In genomic region chr2:27211966-27212893, GRCm38 (mm10) we compare ENCODE assay signal across 8 mouse cellular contexts. TPM values are rescaled to one million over a fixed set of nuclear protein-coding genes. Genes with fewer than 3 reads are reported as not detected.
DNase-seq lines count a peak whose midpoint lies in the region; ATAC-seq lines count a peak whose summit lies in the region.

No protein-coding gene starts in this region.

- no peak for ATAC-seq in heart, embryonic 12.5 days (ENCODE audit: insufficient number of reproducible peaks, low FRiP score)

- peak; percentile 24 to 49 for DNase-seq in frontal cortex, postnatal 10 days (ENCODE audit: low spot score in 2 of 2)
- DNase-seq in frontal cortex, postnatal 25 days (ENCODE audit: low spot score in 2 of 2), result no peak
- DNase-seq in thymus, postnatal 14 days, result peak; percentile 22
- DNase-seq in thymus, postnatal 10 days (ENCODE audit: low spot score in 2 of 2), result no peak
- no peak for DNase-seq in limb, embryonic 10.5 days (ENCODE audit: low spot score)
- no peak for DNase-seq in embryo, embryonic 11 days
- no peak for DNase-seq in layer of hippocampus, postnatal 25 days (ENCODE audit: extremely low spot score in 1 of 2, low spot score in 1 of 2)

- H3K27ac ChIP-seq in heart, embryonic 12.5 days (ENCODE audit: poor library complexity, severe bottlenecking), result peak overlapping the region; percentile 22; the same call in 1 of the 2 replicates
- H3K27ac ChIP-seq in limb, embryonic 10.5 days, result peak overlapping the region; percentile 91

- no peak overlapping the region for H3K4me3 ChIP-seq in heart, embryonic 12.5 days
- H3K4me3 ChIP-seq in limb, embryonic 10.5 days, result no peak overlapping the region

- H3K36me3 ChIP-seq in heart, embryonic 12.5 days, result no peaks in the 10 kb centered on the region
- no peaks in the 10 kb centered on the region for H3K36me3 ChIP-seq in limb, embryonic 10.5 days

- WGBS in heart, embryonic 12.5 days, result 66% methylated on average over 8 of the region's 8 CpGs
- WGBS in limb, embryonic 10.5 days, result 68% methylated on average over 8 of the region's 8 CpGs

- no peak overlapping the region for H3K4me2 ChIP-seq in heart, embryonic 12.5 days

- peaks cover 85% of the 10 kb centered on the region for H3K4me1 ChIP-seq in heart, embryonic 12.5 days (replicated peaks)
- peaks cover 74% of the 10 kb centered on the region for H3K4me1 ChIP-seq in limb, embryonic 10.5 days

- H3K9ac ChIP-seq in heart, embryonic 12.5 days, result peak overlapping the region; percentile 13; the same call in 1 of the 2 replicates

- no peaks in the 10 kb centered on the region for H3K9me3 ChIP-seq in heart, embryonic 12.5 days (replicated peaks)
- H3K9me3 ChIP-seq in limb, embryonic 10.5 days (replicated peaks), result no peaks in the 10 kb centered on the region

- H3K27me3 ChIP-seq in heart, embryonic 12.5 days (replicated peaks), result peaks cover 7% of the 10 kb centered on the region; the same call in 1 of the 2 replicates
- H3K27me3 ChIP-seq in limb, embryonic 10.5 days (ENCODE audit: low read depth, poor library complexity, severe bottlenecking), result no peaks in the 10 kb centered on the region

RNA-seq across cellular contexts. Expression of gene Sardh, which starts 35.9 kb away (rescaled TPM):
- polyA plus RNA-seq in heart, embryonic 12.5 days (2016; fragmentation: Nextera tagmentation; extraction: Ambion mirVana), result 19.0 and 22.5 TPM in 2 replicates
- 2.5 and 3.1 TPM in 2 replicates for polyA plus RNA-seq in limb, embryonic 10.5 days (2016; fragmentation: Nextera tagmentation; extraction: Ambion mirVana)
- total RNA-seq in layer of hippocampus, postnatal 25 days (2021), result 10 to 100 TPM in 1 of 2 experiments, 1 to 10 TPM in 1; 9.8 to 11.0 TPM

RNA-seq across cellular contexts. Expression of gene Dbh, which starts 47.2 kb away (rescaled TPM):
- polyA plus RNA-seq in heart, embryonic 12.5 days (2016; fragmentation: Nextera tagmentation; extraction: Ambion mirVana), result 0.15 and 0.28 TPM in 2 replicates
- polyA plus RNA-seq in limb, embryonic 10.5 days (2016; fragmentation: Nextera tagmentation; extraction: Ambion mirVana), result not detected in 2 replicates
- under 1 TPM; 0.54 TPM for total RNA-seq in layer of hippocampus, postnatal 25 days (2021)

Comparison
In these comparisons a context has a peak if more than half of its experiments do, and no peak if none do; other contexts are left out.
1. DNase-seq: peak in frontal cortex, postnatal 10 days (2 of 2) and thymus, postnatal 14 days (single experiment); none in frontal cortex, postnatal 25 days (0 of 2), thymus, postnatal 10 days (0 of 2), limb, embryonic 10.5 days (single experiment), embryo, embryonic 11 days (single experiment) and layer of hippocampus, postnatal 25 days (0 of 2).